Mouse (Mus musculus) brain, embryonic 14.5 days (tissue): Measurements from ENCODE around the gene Mnat1.

Experiments used
- CTCF ChIP-seq: fragments of 200-500 bp; IDR thresholded peaks from 2 replicates; pipeline ENCODE4 v1.5.1; 2012; ENCODE audit warnings: inconsistent platforms, mild to moderate bottlenecking, moderate library complexity, borderline replicate concordance; ENCODE audit not compliant: insufficient read depth, insufficient read length; ENCODE audit errors: extremely low read depth
- POLR2A ChIP-seq: fragments of 200-500 bp; IDR thresholded peaks from 2 replicates; pipeline ENCODE4 v1.6.1; 2012; ENCODE audit warnings: mild to moderate bottlenecking, inconsistent platforms, borderline replicate concordance; ENCODE audit not compliant: poor library complexity, insufficient read depth, insufficient read length, severe bottlenecking; ENCODE audit errors: extremely low read depth

DNA sequence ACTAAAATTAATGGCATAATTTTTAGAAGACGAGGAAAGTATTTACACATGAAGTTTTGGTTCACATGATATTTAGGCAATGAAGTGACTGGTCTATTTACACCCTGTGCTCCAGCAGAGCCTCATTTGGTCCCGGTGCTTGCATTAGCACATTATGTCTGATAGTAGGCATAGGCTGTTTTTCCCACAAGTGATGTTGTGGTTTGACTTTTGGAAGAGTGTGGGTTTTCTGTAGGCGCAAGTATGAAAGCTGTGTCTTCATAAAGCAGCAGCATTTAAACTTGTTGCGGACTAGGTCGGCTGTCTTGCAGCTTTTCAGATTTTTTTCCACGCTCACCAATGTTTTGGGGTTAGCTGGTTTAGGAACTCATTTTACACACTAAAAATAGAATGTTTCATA lies 135.8 kb downstream of the Mnat1 start:
- TF ChIP-seq POLR2A (no peak), CTCF (no peak)
